Mouse (Mus musculus): ENCODE results near the gene Spats1. TPM values are rescaled to one million over a fixed set of nuclear protein-coding genes. Genes with fewer than 3 reads are reported as not detected.
A peak's percentile ranks its signal among the peaks of the same experiment; 100 is the strongest.

The Spats1 gene
- polyA plus RNA-seq, 1 experiment from 2014 or later = not detected

DNA sequence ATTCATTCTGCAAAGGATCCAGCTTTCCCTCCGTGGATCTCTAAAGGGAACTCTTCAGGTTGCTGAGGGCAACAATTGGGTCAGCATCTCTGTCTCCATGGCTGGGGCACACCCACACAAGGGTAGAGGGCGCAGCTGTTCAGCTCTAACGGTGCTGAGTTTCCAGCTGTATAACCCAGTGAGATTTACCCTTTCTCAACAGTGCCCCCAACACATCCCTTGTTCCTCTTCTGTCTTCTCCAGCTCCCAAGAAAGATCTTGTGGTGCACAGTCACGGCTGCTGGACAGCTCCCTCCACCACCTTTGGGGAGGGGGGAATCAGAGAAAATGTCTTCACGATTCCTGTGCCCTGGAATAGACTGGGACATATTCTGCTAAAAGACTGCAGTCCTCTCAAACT is 12.0 kb upstream of the Spats1 start:
- Histone ChIP-seq H3K9me3 (ENCODE audit: low read length) (no peaks in the 10 kb centered on the region), H3K9ac (replicated peaks) (no peak overlapping the region), H3K36me3 (replicated peaks; ENCODE audit: insufficient read depth, low read length) (no peaks in the 10 kb centered on the region), H3K27me3 (ENCODE audit: insufficient read depth, low read length) (0 out of 2 replicates have a peak, but pooled peaks cover 3% of the 10 kb centered on the region), H3K4me3 (ENCODE audit: low read depth, low read length) (no peak overlapping the region), H3K4me1 (ENCODE audit: insufficient read depth) (no peaks in the 10 kb centered on the region), H3K4me2 (ENCODE audit: low read depth, low read length) (no peak overlapping the region), H3K27ac (ENCODE audit: low read depth) (no peak overlapping the region)
- ATAC-seq (no peak), DNase-seq (no peak)
- TF ChIP-seq CTCF (IDR thresholded peaks at IDR 0.05; ENCODE audit: low read depth) = no peak
- TF ChIP-seq EP300 (IDR thresholded peaks at IDR 0.05; ENCODE audit: low read depth) = no peak
- WGBS (ENCODE audit: insufficient replicate concordance) = 14% methylated on average over 5 of the region's 5 CpGs

DNA sequence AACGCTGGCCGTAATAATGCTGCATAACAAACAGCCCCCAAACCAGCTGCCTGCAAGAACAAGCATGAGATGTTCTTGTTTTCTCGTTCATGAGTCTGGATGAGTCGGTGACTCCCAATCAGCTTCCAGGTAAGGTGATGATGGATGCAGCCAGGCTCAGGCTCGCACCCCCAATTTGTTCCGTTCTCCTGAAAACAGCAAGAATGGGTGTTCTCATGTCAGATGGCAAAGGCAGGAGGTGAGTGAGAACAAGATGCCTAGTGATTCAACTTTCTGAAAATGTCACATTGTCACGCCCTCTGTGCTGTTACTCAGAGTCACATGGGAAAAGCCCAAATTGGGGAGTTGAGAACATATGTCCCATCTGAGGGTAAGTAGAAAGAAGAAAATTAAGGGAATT is 10.4 kb upstream of the Spats1 start:
- 0 out of 2 replicates have a peak, but pooled peaks cover 3% of the 10 kb centered on the region for H3K27me3 ChIP-seq (ENCODE audit: insufficient read depth, low read length)
- no peaks in the 10 kb centered on the region for H3K4me1 ChIP-seq (ENCODE audit: insufficient read depth)
- no peak overlapping the region for H3K4me3 ChIP-seq (ENCODE audit: low read depth, low read length)
- H3K9me3 ChIP-seq (ENCODE audit: low read length) = no peaks in the 10 kb centered on the region
- no peaks in the 10 kb centered on the region for H3K36me3 ChIP-seq (replicated peaks; ENCODE audit: insufficient read depth, low read length)
- no peak overlapping the region for H3K27ac ChIP-seq (ENCODE audit: low read depth)
- DNase-seq = no peak
- WGBS (ENCODE audit: insufficient replicate concordance) = 77% methylated on average over 7 of the region's 7 CpGs
- no peak for ATAC-seq
- H3K9ac ChIP-seq (replicated peaks) = no peak overlapping the region
- TF ChIP-seq CTCF (IDR thresholded peaks at IDR 0.05; ENCODE audit: low read depth) = no peak
- TF ChIP-seq EP300 (IDR thresholded peaks at IDR 0.05; ENCODE audit: low read depth) = no peak
- no peak overlapping the region for H3K4me2 ChIP-seq (ENCODE audit: low read depth, low read length)

DNA sequence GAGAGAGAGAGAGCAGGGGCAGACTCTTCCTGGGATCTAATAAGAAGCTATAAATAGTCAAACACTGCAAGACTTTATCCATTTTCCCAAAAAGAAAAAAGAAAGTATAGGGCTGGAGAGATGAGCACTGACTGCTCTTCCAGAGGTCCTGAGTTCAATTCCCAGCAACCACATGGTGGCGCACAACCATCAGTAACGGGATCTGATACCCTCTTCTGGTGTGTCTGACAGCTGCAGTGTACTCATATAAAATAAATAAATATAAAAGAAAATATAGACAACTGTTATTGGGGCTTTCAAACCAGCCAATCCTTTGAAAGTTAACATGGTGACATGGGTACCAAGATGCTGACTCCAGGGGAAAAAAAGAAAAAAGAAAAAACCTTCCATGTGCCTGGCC is 5.2 kb upstream of the Spats1 start:
- no peaks in the 10 kb centered on the region for H3K36me3 ChIP-seq (replicated peaks; ENCODE audit: insufficient read depth, low read length)
- H3K4me3 ChIP-seq (ENCODE audit: low read depth, low read length) = no peak overlapping the region
- H3K27ac ChIP-seq (ENCODE audit: low read depth) = no peak overlapping the region
- DNase-seq (no peak), ATAC-seq (no peak)
- 33% methylated on average over 2 of the region's 2 CpGs for WGBS (ENCODE audit: insufficient replicate concordance)
- no peaks in the 10 kb centered on the region for H3K4me1 ChIP-seq (ENCODE audit: insufficient read depth)
- TF ChIP-seq EP300 (IDR thresholded peaks at IDR 0.05; ENCODE audit: low read depth) (no peak), CTCF (IDR thresholded peaks at IDR 0.05; ENCODE audit: low read depth) (peak; percentile 36)
- H3K9ac ChIP-seq (replicated peaks) = no peak overlapping the region
- H3K27me3 ChIP-seq (ENCODE audit: insufficient read depth, low read length) = peaks cover 9% of the 10 kb centered on the region; the same call in 1 of the 2 replicates
- H3K4me2 ChIP-seq (ENCODE audit: low read depth, low read length) = no peak overlapping the region
- H3K9me3 ChIP-seq (ENCODE audit: low read length) = no peaks in the 10 kb centered on the region

DNA sequence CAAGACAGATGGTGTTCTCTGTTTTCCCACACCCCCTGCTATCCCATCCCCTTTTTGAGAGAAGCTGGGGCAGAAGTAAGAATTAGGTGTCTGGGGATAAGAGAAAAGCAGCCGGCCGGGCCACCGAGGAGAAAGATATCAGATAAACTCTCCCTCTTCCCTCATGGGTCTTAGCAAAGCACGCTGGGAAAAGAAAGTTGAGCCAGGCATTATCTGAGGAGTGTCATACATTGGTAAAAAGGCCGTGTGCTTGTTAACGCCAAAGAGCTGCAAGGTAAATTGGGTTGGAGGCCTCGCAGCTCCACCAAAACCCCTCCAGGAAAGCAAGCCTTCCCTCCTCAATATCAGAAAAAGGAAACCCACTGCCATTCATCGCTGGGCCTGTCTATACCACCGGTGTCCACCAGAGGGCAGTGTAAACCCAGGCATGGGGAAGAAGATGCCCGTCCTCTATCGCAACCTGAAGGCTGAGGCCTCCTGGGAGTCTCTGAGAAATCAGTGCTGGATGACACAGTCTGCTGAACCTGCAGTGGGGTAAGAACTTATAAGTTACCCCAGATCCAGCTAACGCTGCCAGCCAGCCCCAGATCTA is 3.1 kb upstream of the Spats1 start:
- Histone ChIP-seq H3K9ac (replicated peaks) (no peak overlapping the region), H3K27me3 (ENCODE audit: insufficient read depth, low read length) (peaks cover 20% of the 10 kb centered on the region), H3K4me1 (ENCODE audit: insufficient read depth) (peaks cover 6% of the 10 kb centered on the region; the same call in 1 of the 2 replicates), H3K27ac (ENCODE audit: low read depth) (no peak overlapping the region), H3K36me3 (replicated peaks; ENCODE audit: insufficient read depth, low read length) (no peaks in the 10 kb centered on the region), H3K4me3 (ENCODE audit: low read depth, low read length) (no peak overlapping the region), H3K4me2 (ENCODE audit: low read depth, low read length) (peak overlapping the region; percentile 38; the same call in 1 of the 2 replicates), H3K9me3 (ENCODE audit: low read length) (no peaks in the 10 kb centered on the region)
- DNase-seq (peak; percentile 86), ATAC-seq (no peak)
- 8% methylated on average over 12 of the region's 12 CpGs for WGBS (ENCODE audit: insufficient replicate concordance)
- TF ChIP-seq EP300 (IDR thresholded peaks at IDR 0.05; ENCODE audit: low read depth) (no peak), CTCF (IDR thresholded peaks at IDR 0.05; ENCODE audit: low read depth) (peak; percentile 98)

DNA sequence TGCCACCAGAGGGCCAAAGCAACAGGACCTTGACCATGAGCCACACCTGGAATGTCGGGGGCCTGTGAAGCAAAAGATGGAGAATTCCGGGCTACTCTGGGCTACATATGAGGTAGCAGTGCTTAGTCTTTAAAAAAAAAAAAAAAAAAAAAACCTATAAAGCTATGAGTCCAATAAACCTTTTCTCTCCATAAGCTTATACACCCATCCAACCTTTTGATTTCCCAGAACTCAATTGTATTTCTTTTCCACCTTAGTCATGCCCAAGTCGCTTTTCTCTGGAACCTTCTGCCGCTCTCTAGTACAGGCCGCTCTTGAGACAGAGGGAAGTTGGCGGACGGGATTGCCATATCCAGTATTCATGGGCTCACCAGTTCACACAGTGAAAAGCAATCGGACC is 1.1 kb downstream of the Spats1 start:
- H3K4me1 ChIP-seq (ENCODE audit: insufficient read depth) = peaks cover 6% of the 10 kb centered on the region; the same call in 1 of the 2 replicates
- DNase-seq = no peak
- ATAC-seq = no peak
- peaks cover 20% of the 10 kb centered on the region for H3K27me3 ChIP-seq (ENCODE audit: insufficient read depth, low read length)
- no peaks in the 10 kb centered on the region for H3K9me3 ChIP-seq (ENCODE audit: low read length)
- peak overlapping the region; percentile 57 for H3K4me2 ChIP-seq (ENCODE audit: low read depth, low read length)
- no peaks in the 10 kb centered on the region for H3K36me3 ChIP-seq (replicated peaks; ENCODE audit: insufficient read depth, low read length)
- no peak overlapping the region for H3K4me3 ChIP-seq (ENCODE audit: low read depth, low read length)
- H3K27ac ChIP-seq (ENCODE audit: low read depth) = no peak overlapping the region
- no peak for TF ChIP-seq EP300 (IDR thresholded peaks at IDR 0.05; ENCODE audit: low read depth)
- WGBS (ENCODE audit: insufficient replicate concordance) = 69% methylated on average over 8 of the region's 8 CpGs
- H3K9ac ChIP-seq (replicated peaks) = no peak overlapping the region

DNA sequence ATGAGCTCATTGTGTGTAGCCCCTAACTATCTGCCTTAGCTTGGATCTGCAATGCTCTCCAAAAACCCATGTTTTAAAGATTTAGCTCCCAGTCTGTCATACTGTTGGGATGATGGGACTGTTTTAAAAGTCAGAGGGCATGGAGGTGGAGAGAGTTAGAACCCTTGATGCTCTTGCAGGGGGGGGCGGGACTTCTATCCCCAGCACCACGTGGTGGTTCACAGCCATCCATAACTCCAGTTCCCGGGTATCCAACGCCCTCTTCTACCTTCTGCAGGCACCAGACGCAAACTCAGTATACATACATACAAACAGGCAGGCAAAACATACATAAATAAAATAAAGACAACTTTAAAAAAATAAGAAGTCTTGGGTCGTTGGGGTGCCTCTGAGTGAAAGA is 1.5 kb downstream of the Spats1 start:
- Histone ChIP-seq H3K27ac (ENCODE audit: low read depth) (no peak overlapping the region), H3K27me3 (ENCODE audit: insufficient read depth, low read length) (peaks cover 20% of the 10 kb centered on the region), H3K4me3 (ENCODE audit: low read depth, low read length) (no peak overlapping the region), H3K9me3 (ENCODE audit: low read length) (no peaks in the 10 kb centered on the region), H3K4me2 (ENCODE audit: low read depth, low read length) (no peak overlapping the region), H3K36me3 (replicated peaks; ENCODE audit: insufficient read depth, low read length) (no peaks in the 10 kb centered on the region), H3K4me1 (ENCODE audit: insufficient read depth) (peaks cover 6% of the 10 kb centered on the region; the same call in 1 of the 2 replicates), H3K9ac (replicated peaks) (no peak overlapping the region)
- ATAC-seq (no peak), DNase-seq (no peak)
- no peak for TF ChIP-seq EP300 (IDR thresholded peaks at IDR 0.05; ENCODE audit: low read depth)
- TF ChIP-seq CTCF (IDR thresholded peaks at IDR 0.05; ENCODE audit: low read depth) = no peak
- 63% methylated on average over 6 of the region's 6 CpGs for WGBS (ENCODE audit: insufficient replicate concordance)

All from liver, postnatal 0 days (tissue).